15 mouse cellular contexts compared by ENCODE assay signal in the genomic region with DNA sequence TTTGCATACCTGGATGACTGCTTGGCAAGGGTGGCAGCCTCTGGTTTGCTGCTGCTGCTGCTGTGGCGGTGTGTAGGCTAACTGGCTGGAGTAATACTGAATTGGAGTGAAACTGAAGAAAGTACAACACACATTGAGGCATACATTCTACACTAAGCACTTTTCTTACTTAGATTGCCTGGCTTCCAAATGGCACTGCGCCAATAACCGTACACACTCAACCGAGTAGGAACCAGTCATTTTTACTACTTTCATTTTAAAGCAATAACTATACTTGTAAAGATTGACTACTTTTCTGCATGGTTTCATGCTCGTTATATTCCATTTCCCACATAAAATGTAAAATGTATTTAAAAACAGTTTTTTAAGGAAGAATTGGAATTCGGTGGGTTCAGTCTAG. TPM values are rescaled to one million over a fixed set of nuclear protein-coding genes. Genes with fewer than 3 reads are reported as not detected.
DNase-seq lines count a peak whose midpoint lies in the region; ATAC-seq and TF ChIP-seq lines count a peak whose summit lies in the region.
"Had no signal": no experiment of that assay in that cellular context is flagged by ENCODE, and none has a peak within 500 bp of the region (broad histone marks: within the 10 kb centered on the region; RNA-seq: fewer than 3 reads in every experiment).

No protein-coding gene starts in this region.

- no peak for DNase-seq in embryonic facial prominence, embryonic 10.5 days (ENCODE audit: low spot score)
- DNase-seq in lung, embryonic 14.5 days = peak; percentile 61
- DNase-seq in lung, postnatal 36 days = no peak
- no peak for DNase-seq in CH12.LX (ENCODE audit: extremely low read depth)
- peak; percentile 33 for DNase-seq in embryonic facial prominence, embryonic 14.5 days (ENCODE audit: low spot score)
- no peak for DNase-seq in urinary bladder, postnatal 14 days (ENCODE audit: low spot score)
- DNase-seq in urinary bladder, postnatal 25 days (ENCODE audit: low spot score) = no peak
- DNase-seq: layer of hippocampus, adult 9-11 months; liver, embryonic 13.5 days; lung, postnatal 14 days; thymus, adult 18-20 months had no signal

- no peak for TF ChIP-seq RAD21 in CH12.LX (IDR thresholded peaks at IDR 0.05; ENCODE audit: low read depth, low read length)

- TF ChIP-seq CTCF in lung, embryonic 14.5 days (IDR thresholded peaks at IDR 0.05; ENCODE audit: low read depth) = no peak
- no peak for TF ChIP-seq CTCF in CH12.LX (conservative IDR thresholded peaks at IDR 0.05 in 1 of 2, IDR thresholded peaks at IDR 0.05 in 1 of 2; ENCODE audit: low read depth in 2 of 2, low read length in 2 of 2)

- WGBS in embryonic facial prominence, embryonic 13.5 days = 87% methylated on average over 6 of the region's 6 CpGs
- 94% methylated on average over 6 of the region's 6 CpGs for WGBS in embryonic facial prominence, embryonic 10.5 days
- 75% methylated on average over 6 of the region's 6 CpGs for WGBS in lung, embryonic 14.5 days
- 75% methylated on average over 6 of the region's 6 CpGs for WGBS in embryonic facial prominence, embryonic 14.5 days

- H3K79me2 ChIP-seq in CH12.LX (replicated peaks; ENCODE audit: control insufficient read depth, extremely low read depth, insufficient read depth, poor library complexity, severe bottlenecking) = no peaks in the 10 kb centered on the region

- no peak for TF ChIP-seq POLR2A in CH12.LX (IDR thresholded peaks at IDR 0.05; ENCODE audit: low read depth, low read length)

- no peak overlapping the region for H3K9ac ChIP-seq in embryonic facial prominence, embryonic 13.5 days
- no peak overlapping the region for H3K9ac ChIP-seq in lung, embryonic 14.5 days
- H3K9ac ChIP-seq in CH12.LX (ENCODE audit: insufficient read depth, low read depth) = no peak overlapping the region
- no peak overlapping the region for H3K9ac ChIP-seq in embryonic facial prominence, embryonic 14.5 days (ENCODE audit: low read depth, low read length)
- H3K9ac ChIP-seq: heart, embryonic 13.5 days; liver, embryonic 13.5 days had no signal

- no peak for TF ChIP-seq EP300 in CH12.LX (IDR thresholded peaks at IDR 0.05; ENCODE audit: low read length)

- no peak overlapping the region for H3K4me2 ChIP-seq in embryonic facial prominence, embryonic 13.5 days
- H3K4me2 ChIP-seq in lung, embryonic 14.5 days = no peak overlapping the region
- no peak overlapping the region for H3K4me2 ChIP-seq in CH12.LX (ENCODE audit: insufficient read depth, low read depth, poor library complexity, severe bottlenecking)
- no peak overlapping the region for H3K4me2 ChIP-seq in embryonic facial prominence, embryonic 14.5 days (ENCODE audit: low read depth, low read length)
- H3K4me2 ChIP-seq: heart, embryonic 13.5 days; liver, embryonic 13.5 days had no signal

- H3K27ac ChIP-seq in embryonic facial prominence, embryonic 13.5 days = 0 out of 2 replicates have a peak overlapping the region, but pooled peaks have one; percentile 11
- H3K27ac ChIP-seq in embryonic facial prominence, embryonic 10.5 days (replicated peaks) = no peak overlapping the region
- no peak overlapping the region for H3K27ac ChIP-seq in lung, embryonic 14.5 days (ENCODE audit: low read depth)
- no peak overlapping the region for H3K27ac ChIP-seq in CH12.LX (ENCODE audit: insufficient read depth, low read depth)
- no peak overlapping the region for H3K27ac ChIP-seq in embryonic facial prominence, embryonic 14.5 days (replicated peaks; ENCODE audit: low read depth, low read length)
- H3K27ac ChIP-seq: heart, embryonic 13.5 days; liver, embryonic 13.5 days; midbrain, embryonic 10.5 days had no signal

- no peaks in the 10 kb centered on the region for H3K27me3 ChIP-seq in embryonic facial prominence, embryonic 13.5 days
- no peaks in the 10 kb centered on the region for H3K27me3 ChIP-seq in embryonic facial prominence, embryonic 10.5 days (replicated peaks; ENCODE audit: low read depth, poor library complexity, severe bottlenecking)
- H3K27me3 ChIP-seq in lung, embryonic 14.5 days (ENCODE audit: insufficient read depth, low read length) = no peaks in the 10 kb centered on the region
- H3K27me3 ChIP-seq in CH12.LX (replicated peaks) = no peaks in the 10 kb centered on the region
- H3K27me3 ChIP-seq in embryonic facial prominence, embryonic 14.5 days (replicated peaks; ENCODE audit: control insufficient read depth, insufficient read depth, low read length) = no peaks in the 10 kb centered on the region
- H3K27me3 ChIP-seq: heart, embryonic 13.5 days; liver, embryonic 13.5 days had no signal

- H3K4me1 ChIP-seq in embryonic facial prominence, embryonic 13.5 days = no peaks in the 10 kb centered on the region
- H3K4me1 ChIP-seq in embryonic facial prominence, embryonic 10.5 days = no peaks in the 10 kb centered on the region
- no peaks in the 10 kb centered on the region for H3K4me1 ChIP-seq in lung, embryonic 14.5 days (ENCODE audit: insufficient read depth)
- peaks cover 0 to 4% of the 10 kb centered on the region in 2 experiments; a peak in 1 of 4 replicates for H3K4me1 ChIP-seq in CH12.LX (ENCODE audit: control insufficient read depth in 1 of 2, insufficient read depth in 2 of 2)
- H3K4me1 ChIP-seq in embryonic facial prominence, embryonic 14.5 days (ENCODE audit: control insufficient read depth, insufficient read depth, low read length) = no peaks in the 10 kb centered on the region
- H3K4me1 ChIP-seq: liver, embryonic 13.5 days; midbrain, embryonic 10.5 days had no signal

- in situ Hi-C loops in CH12.LX (cut with MboI; ENCODE audit: low pct_ligation_motif_present, low pct_unique_long_range_greater_than_20kb, low sequenced_read_pairs) = no loop called here

- ATAC-seq in embryonic facial prominence, embryonic 13.5 days (ENCODE audit: insufficient number of reproducible peaks, insufficient read depth, low FRiP score, low TSS enrichment, low read depth) = no peak
- ATAC-seq in lung, embryonic 14.5 days (ENCODE audit: insufficient read depth) = no peak
- ATAC-seq in embryonic facial prominence, embryonic 14.5 days (ENCODE audit: low read depth) = no peak
- ATAC-seq: CD4-positive, CD25-positive, alpha-beta regulatory T cell, adult 4 months had no signal

- H3K36me3 ChIP-seq in embryonic facial prominence, embryonic 13.5 days = peaks cover 60% of the 10 kb centered on the region
- peaks cover 81% of the 10 kb centered on the region for H3K36me3 ChIP-seq in embryonic facial prominence, embryonic 10.5 days (replicated peaks)
- peaks cover 77% of the 10 kb centered on the region for H3K36me3 ChIP-seq in lung, embryonic 14.5 days (ENCODE audit: insufficient read depth)
- H3K36me3 ChIP-seq in CH12.LX (replicated peaks in 1 of 2; ENCODE audit: control insufficient read depth in 1 of 2, insufficient read depth in 1 of 2, low read length in 1 of 2) = peaks cover 34 to 61% of the 10 kb centered on the region in 2 experiments
- peaks cover 69% of the 10 kb centered on the region for H3K36me3 ChIP-seq in embryonic facial prominence, embryonic 14.5 days (ENCODE audit: control insufficient read depth, insufficient read depth, low read length)

- no peak overlapping the region for H3K4me3 ChIP-seq in embryonic facial prominence, embryonic 13.5 days
- H3K4me3 ChIP-seq in embryonic facial prominence, embryonic 10.5 days = no peak overlapping the region
- H3K4me3 ChIP-seq in lung, embryonic 14.5 days (ENCODE audit: low read depth, low read length) = no peak overlapping the region
- H3K4me3 ChIP-seq in CH12.LX (replicated peaks in 1 of 3; ENCODE audit: low read depth in 2 of 3, low read length in 2 of 3, poor library complexity in 1 of 3) = no peak overlapping the region
- no peak overlapping the region for H3K4me3 ChIP-seq in embryonic facial prominence, embryonic 14.5 days (ENCODE audit: low read depth, low read length)
- H3K4me3 ChIP-seq: heart, embryonic 13.5 days; liver, embryonic 13.5 days; midbrain, embryonic 10.5 days had no signal

- dilution Hi-C loops in CH12.LX (cut with MboI; ENCODE audit: extremely low pct_ligation_motif_present, extremely low pct_unique_long_range_greater_than_20kb, low sequenced_read_pairs) = no loop called here

- no peaks in the 10 kb centered on the region for H3K9me3 ChIP-seq in embryonic facial prominence, embryonic 13.5 days
- H3K9me3 ChIP-seq in embryonic facial prominence, embryonic 10.5 days = no peaks in the 10 kb centered on the region
- no peaks in the 10 kb centered on the region for H3K9me3 ChIP-seq in lung, embryonic 14.5 days (ENCODE audit: low read depth, low read length)
- H3K9me3 ChIP-seq in CH12.LX (replicated peaks; ENCODE audit: low read length) = no peaks in the 10 kb centered on the region
- H3K9me3 ChIP-seq in embryonic facial prominence, embryonic 14.5 days (ENCODE audit: control insufficient read depth, low read length) = no peaks in the 10 kb centered on the region
- H3K9me3 ChIP-seq: heart, embryonic 13.5 days; liver, embryonic 13.5 days; midbrain, embryonic 10.5 days had no signal

RNA-seq across cellular contexts. Expression of a gene that starts 11.8 kb away (rescaled TPM):
- 42.2 and 42.8 TPM in 2 replicates for polyA plus RNA-seq in embryonic facial prominence, embryonic 13.5 days (2015; fragmentation: Nextera tagmentation; extraction: Ambion mirVana)
- polyA plus RNA-seq in embryonic facial prominence, embryonic 10.5 days (2016; fragmentation: Nextera tagmentation; extraction: Ambion mirVana) = 30.2 and 36.4 TPM in 2 replicates
- polyA plus RNA-seq in lung, embryonic 14.5 days (2014; fragmentation: Nextera tagmentation; extraction: Ambion mirVana) = 25.7 and 25.9 TPM in 2 replicates
- total RNA-seq in CH12.LX (2012; rRNA removed) = 43.2 and 45.4 TPM in 2 replicates
- total RNA-seq in CH12.LX (2014; rRNA removed) = 63.1 and 64.3 TPM in 2 replicates
- polyA plus RNA-seq in CH12.LX (2012; ENCODE audit: insufficient read length, low read depth) = 61.4 and 65.6 TPM in 2 replicates
- polyA plus RNA-seq in embryonic facial prominence, embryonic 14.5 days (2014; fragmentation: Nextera tagmentation; extraction: Ambion mirVana) = 22.8 and 23.3 TPM in 2 replicates

RNA-seq across cellular contexts. Expression of a gene that starts 11.9 kb away (rescaled TPM):
- polyA plus RNA-seq in embryonic facial prominence, embryonic 13.5 days (2015; fragmentation: Nextera tagmentation; extraction: Ambion mirVana) = 39.4 and 42.8 TPM in 2 replicates
- polyA plus RNA-seq in embryonic facial prominence, embryonic 10.5 days (2016; fragmentation: Nextera tagmentation; extraction: Ambion mirVana) = 37.9 and 38.6 TPM in 2 replicates
- 26.5 and 27.4 TPM in 2 replicates for polyA plus RNA-seq in lung, embryonic 14.5 days (2014; fragmentation: Nextera tagmentation; extraction: Ambion mirVana)
- 5.2 and 5.6 TPM in 2 replicates for total RNA-seq in CH12.LX (2012; rRNA removed)
- total RNA-seq in CH12.LX (2014; rRNA removed) = 3.7 and 3.9 TPM in 2 replicates
- 4.6 and 5.9 TPM in 2 replicates for polyA plus RNA-seq in CH12.LX (2012; ENCODE audit: insufficient read length, low read depth)
- polyA plus RNA-seq in embryonic facial prominence, embryonic 14.5 days (2014; fragmentation: Nextera tagmentation; extraction: Ambion mirVana) = 17.9 and 21.6 TPM in 2 replicates

RNA-seq across cellular contexts. Expression of a gene that starts 38.4 kb away (rescaled TPM):
- polyA plus RNA-seq in embryonic facial prominence, embryonic 13.5 days (2015; fragmentation: Nextera tagmentation; extraction: Ambion mirVana) = 33.4 and 39.2 TPM in 2 replicates
- polyA plus RNA-seq in embryonic facial prominence, embryonic 10.5 days (2016; fragmentation: Nextera tagmentation; extraction: Ambion mirVana) = 19.3 and 20.6 TPM in 2 replicates
- 34.0 and 37.6 TPM in 2 replicates for polyA plus RNA-seq in lung, embryonic 14.5 days (2014; fragmentation: Nextera tagmentation; extraction: Ambion mirVana)
- total RNA-seq in CH12.LX (2012; rRNA removed) (0.25 and 0.42 TPM in 2 replicates), CH12.LX (2014; rRNA removed) (not detected in 2 replicates)
- 4.2 and 4.9 TPM in 2 replicates for polyA plus RNA-seq in CH12.LX (2012; ENCODE audit: insufficient read length, low read depth)
- polyA plus RNA-seq in embryonic facial prominence, embryonic 14.5 days (2014; fragmentation: Nextera tagmentation; extraction: Ambion mirVana) = 28.8 and 34.4 TPM in 2 replicates

Comparison
In these comparisons a context has a peak if more than half of its experiments do, and no peak if none do; other contexts are left out.
1. DNase-seq: peak in lung, embryonic 14.5 days (single experiment) and embryonic facial prominence, embryonic 14.5 days (single experiment); none in embryonic facial prominence, embryonic 10.5 days (single experiment), lung, postnatal 36 days (single experiment), CH12.LX (single experiment), urinary bladder, postnatal 14 days (single experiment) and urinary bladder, postnatal 25 days (single experiment).